Mouse (Mus musculus): ENCODE measurements around the gene Ncln.

The Ncln gene

GRCm38 (mm10) chr10:81489941-81490340 lies 6.3 kb downstream of the Ncln start:
- DNase-seq (ENCODE audit: low spot score), result no peak

GRCm38 (mm10) chr10:81488081-81488480 lies 8.1 kb downstream of the Ncln start:
- DNase-seq (ENCODE audit: low spot score), result no peak

- no peak for DNase-seq (ENCODE audit: low spot score)
These were observed 9.7 kb downstream of the Ncln start for GRCm38 (mm10) chr10:81486496-81486895.

- no peak for DNase-seq (ENCODE audit: low spot score)
These were observed 10.6 kb downstream of the Ncln start for GRCm38 (mm10) chr10:81485479-81486018.

- DNase-seq (ENCODE audit: low spot score), result peak; percentile 53
These were observed 11.1 kb downstream of the Ncln start for GRCm38 (mm10) chr10:81485060-81485449.

- DNase-seq (ENCODE audit: low spot score), result no peak
These were observed 11.6 kb downstream of the Ncln start for GRCm38 (mm10) chr10:81484441-81485059.

GRCm38 (mm10) chr10:81483983-81484382 lies 12.2 kb downstream of the Ncln start:
- peak; percentile 69 for DNase-seq (ENCODE audit: low spot score)

- peak; percentile 54 for DNase-seq (ENCODE audit: low spot score)
These were observed 13.7 kb downstream of the Ncln start, which contains the start of gene Celf5 for GRCm38 (mm10) chr10:81482533-81482889. Celf5 (minus strand) TSS chr10:81482709.

- DNase-seq (ENCODE audit: low spot score), result no peak
These were observed 14.3 kb downstream of the Ncln start for GRCm38 (mm10) chr10:81481605-81482532.

GRCm38 (mm10) chr10:81474461-81474860 lies 21.7 kb downstream of the Ncln start:
- DNase-seq (ENCODE audit: low spot score), result no peak

GRCm38 (mm10) chr10:81473003-81473451 lies 23.2 kb downstream of the Ncln start:
- DNase-seq (ENCODE audit: low spot score), result peak; percentile 66

GRCm38 (mm10) chr10:81472403-81473002 lies 23.7 kb downstream of the Ncln start:
- no peak for DNase-seq (ENCODE audit: low spot score)

GRCm38 (mm10) chr10:81470454-81470853 lies 25.7 kb downstream of the Ncln start:
- peak; percentile 69 for DNase-seq (ENCODE audit: low spot score)

- no peak for DNase-seq (ENCODE audit: low spot score)
These were observed 26.9 kb downstream of the Ncln start for GRCm38 (mm10) chr10:81469253-81469652.

- no peak for DNase-seq (ENCODE audit: low spot score)
These were observed 28.4 kb downstream of the Ncln start for GRCm38 (mm10) chr10:81467670-81468235.

GRCm38 (mm10) chr10:81466881-81467280 lies 29.3 kb downstream of the Ncln start:
- DNase-seq (ENCODE audit: low spot score), result no peak

GRCm38 (mm10) chr10:81466066-81466465 lies 30.1 kb downstream of the Ncln start:
- DNase-seq (ENCODE audit: low spot score), result no peak

GRCm38 (mm10) chr10:81465265-81465645 lies 30.9 kb downstream of the Ncln start:
- DNase-seq (ENCODE audit: low spot score), result no peak

- peak; percentile 38 for DNase-seq (ENCODE audit: low spot score)
These were observed 31.6 kb downstream of the Ncln start for GRCm38 (mm10) chr10:81464405-81465264.

GRCm38 (mm10) chr10:81463531-81463930 lies 32.7 kb downstream of the Ncln start:
- no peak for DNase-seq (ENCODE audit: low spot score)

GRCm38 (mm10) chr10:81462917-81463316 lies 33.3 kb downstream of the Ncln start:
- DNase-seq (ENCODE audit: low spot score), result no peak

Measured in T-cell, adult 2 months (primary cell).